Mouse (Mus musculus) ES-E14 (cell line): ENCODE results near the gene Stmnd1. TPM values are rescaled to one million over a fixed set of nuclear protein-coding genes. Genes with fewer than 3 reads are reported as not detected.

ENCODE experiments used
- DNase-seq: peaks from one replicate; pipeline ENCODE4 v3.0.0-alpha.2; 2013; ENCODE audit warnings: low read depth, low spot score
- H3K27ac ChIP-seq: 2 replicates; pipeline ENCODE4 v1.5.1; 2012; ENCODE audit warnings: low read depth, mild to moderate bottlenecking, low read length, moderate library complexity, mixed read lengths; ENCODE audit not compliant: poor library complexity, insufficient read depth, severe bottlenecking
- H3K36me3 ChIP-seq: 2 replicates; pipeline ENCODE4 v1.6.1; 2012; ENCODE audit warnings: mild to moderate bottlenecking, low read length, moderate library complexity, mixed read lengths; ENCODE audit not compliant: control insufficient read depth, poor library complexity, insufficient read depth, severe bottlenecking
- H3K4me1 ChIP-seq, 2 experiments: fragments of 150-350 bp in 1 of 2; sonication (generic) in 1 of 2; 2 replicates each; pipeline ENCODE4 v1.6.1; 2012; ENCODE audit warnings: low read length in 2 of 2, mild to moderate bottlenecking in 1 of 2, mixed read lengths in 1 of 2; ENCODE audit not compliant: control insufficient read depth in 2 of 2, insufficient read depth in 2 of 2, poor library complexity in 1 of 2
- H3K4me3 ChIP-seq, 2 experiments: fragments of 150-350 bp in 1 of 2; sonication (generic) in 1 of 2; 2 replicates each; pipeline ENCODE4 v1.5.1; 2012; ENCODE audit warnings: low read length in 2 of 2, low read depth in 1 of 2, mild to moderate bottlenecking in 1 of 2, mixed read lengths in 1 of 2; ENCODE audit not compliant: insufficient read depth in 1 of 2, poor library complexity in 1 of 2, severe bottlenecking in 1 of 2
- H3K9ac ChIP-seq: 2 replicates; pipeline ENCODE4 v1.6.1; 2012; ENCODE audit warnings: low read depth, mild to moderate bottlenecking, low read length, mixed read lengths; ENCODE audit not compliant: poor library complexity, insufficient read depth, severe bottlenecking
- H3K9me3 ChIP-seq: fragments of 150-350 bp; sonication (generic); 2 replicates; pipeline ENCODE4 v1.6.1; 2012; ENCODE audit warnings: low read depth, mild to moderate bottlenecking, low read length; ENCODE audit not compliant: control insufficient read depth, insufficient read depth
- CHD2 ChIP-seq: IDR thresholded peaks from 2 replicates; pipeline ENCODE4 v1.6.1; 2014; ENCODE audit warnings: mild to moderate bottlenecking, low read depth, low read length, inconsistent platforms
- HCFC1 ChIP-seq: IDR thresholded peaks from 2 replicates; pipeline ENCODE4 v1.6.1; 2012; ENCODE audit warnings: low read length, inconsistent platforms, borderline replicate concordance; ENCODE audit not compliant: insufficient read depth
- MAFK ChIP-seq: IDR thresholded peaks from 2 replicates; pipeline ENCODE4 v1.6.1; 2014; ENCODE audit warnings: mild to moderate bottlenecking, low read depth, low read length, inconsistent platforms; ENCODE audit not compliant: insufficient read depth
- ZC3H11A ChIP-seq: IDR thresholded peaks from 2 replicates; pipeline ENCODE4 v1.6.1; 2012; ENCODE audit warnings: low read depth, mild to moderate bottlenecking, inconsistent platforms, low read length, borderline replicate concordance
- ZNF384 ChIP-seq: IDR thresholded peaks from 2 replicates; pipeline ENCODE4 v1.6.1; 2012; ENCODE audit warnings: low read depth, low read length, inconsistent platforms
- in situ Hi-C, 2 experiments: fragments of 600-800 bp; cut with MboI; formaldehyde crosslinking; loops; one replicate each; pipeline ENCODE4 v1.15.1; 2025; ENCODE audit warnings: low sequenced_read_pairs in 2 of 2, inconsistent platforms in 1 of 2; ENCODE audit not compliant: unreplicated experiment in 2 of 2
- total RNA-seq: library from RNA; depleted of rRNA; stranded (reverse); fragments of 300-350 nt; gene quantifications from 2 replicates; pipeline ENCODE4 v1.2.3, GENCODE M21; 2012

Stmnd1 gene
- total RNA-seq, 1 experiment, result not detected

- TF ChIP-seq ZNF384, result no peak
- TF ChIP-seq HCFC1, result no peak
- no peak for TF ChIP-seq ZC3H11A
- TF ChIP-seq CHD2, result no peak
- no peak for TF ChIP-seq MAFK
- Histone ChIP-seq H3K4me3 (no peak overlapping the region), H3K4me1 (no peaks in the 10 kb centered on the region), H3K27ac (no peak overlapping the region), H3K36me3 (no peaks in the 10 kb centered on the region), H3K9ac (no peak overlapping the region), H3K9me3 (no peaks in the 10 kb centered on the region)
- in situ Hi-C loops, result no loop called here
- DNase-seq, result no peak
Observed at GRCm38 (mm10) chr13:46340583-46340982, 67.1 kb downstream of the Stmnd1 start.

GRCm38 (mm10) chr13:46341419-46341818 lies 67.9 kb downstream of the Stmnd1 start:
- in situ Hi-C loops, result no loop called here
- Histone ChIP-seq H3K9me3 (no peaks in the 10 kb centered on the region), H3K27ac (no peak overlapping the region), H3K4me1 (no peaks in the 10 kb centered on the region), H3K9ac (no peak overlapping the region), H3K36me3 (no peaks in the 10 kb centered on the region), H3K4me3 (no peak overlapping the region)
- DNase-seq, result no peak
- TF ChIP-seq CHD2, result no peak
- TF ChIP-seq MAFK, result no peak
- no peak for TF ChIP-seq ZNF384
- TF ChIP-seq HCFC1, result no peak
- no peak for TF ChIP-seq ZC3H11A

GRCm38 (mm10) chr13:46343226-46343625 lies 69.7 kb downstream of the Stmnd1 start:
- no peaks in the 10 kb centered on the region for H3K4me1 ChIP-seq
- H3K9me3 ChIP-seq, result no peaks in the 10 kb centered on the region
- no peaks in the 10 kb centered on the region for H3K36me3 ChIP-seq
- no peak overlapping the region for H3K4me3 ChIP-seq
- H3K27ac ChIP-seq, result no peak overlapping the region
- DNase-seq, result no peak
- in situ Hi-C loops, result no loop called here
- TF ChIP-seq CHD2 (no peak), ZC3H11A (no peak), ZNF384 (no peak), HCFC1 (no peak), MAFK (no peak)
- H3K9ac ChIP-seq, result no peak overlapping the region

GRCm38 (mm10) chr13:46346830-46347512 lies 73.5 kb downstream of the Stmnd1 start:
- DNase-seq, result no peak
- Histone ChIP-seq H3K4me1 (no peaks in the 10 kb centered on the region), H3K9ac (no peak overlapping the region), H3K27ac (no peak overlapping the region), H3K36me3 (no peaks in the 10 kb centered on the region), H3K9me3 (no peaks in the 10 kb centered on the region), H3K4me3 (no peak overlapping the region)
- in situ Hi-C loops, result no loop called here
- TF ChIP-seq HCFC1 (no peak), ZC3H11A (no peak), CHD2 (no peak), MAFK (no peak), ZNF384 (no peak)

GRCm38 (mm10) chr13:46349664-46350063 lies 76.1 kb downstream of the Stmnd1 start:
- Histone ChIP-seq H3K36me3 (no peaks in the 10 kb centered on the region), H3K9me3 (no peaks in the 10 kb centered on the region), H3K27ac (no peak overlapping the region), H3K4me1 (no peaks in the 10 kb centered on the region), H3K9ac (no peak overlapping the region), H3K4me3 (no peak overlapping the region)
- TF ChIP-seq MAFK (no peak), ZNF384 (no peak), CHD2 (no peak), ZC3H11A (no peak), HCFC1 (no peak)
- no peak for DNase-seq
- in situ Hi-C loops, result no loop called here
